Mouse (Mus musculus): ENCODE data around the gene Wapl.

Wapl gene

DNA sequence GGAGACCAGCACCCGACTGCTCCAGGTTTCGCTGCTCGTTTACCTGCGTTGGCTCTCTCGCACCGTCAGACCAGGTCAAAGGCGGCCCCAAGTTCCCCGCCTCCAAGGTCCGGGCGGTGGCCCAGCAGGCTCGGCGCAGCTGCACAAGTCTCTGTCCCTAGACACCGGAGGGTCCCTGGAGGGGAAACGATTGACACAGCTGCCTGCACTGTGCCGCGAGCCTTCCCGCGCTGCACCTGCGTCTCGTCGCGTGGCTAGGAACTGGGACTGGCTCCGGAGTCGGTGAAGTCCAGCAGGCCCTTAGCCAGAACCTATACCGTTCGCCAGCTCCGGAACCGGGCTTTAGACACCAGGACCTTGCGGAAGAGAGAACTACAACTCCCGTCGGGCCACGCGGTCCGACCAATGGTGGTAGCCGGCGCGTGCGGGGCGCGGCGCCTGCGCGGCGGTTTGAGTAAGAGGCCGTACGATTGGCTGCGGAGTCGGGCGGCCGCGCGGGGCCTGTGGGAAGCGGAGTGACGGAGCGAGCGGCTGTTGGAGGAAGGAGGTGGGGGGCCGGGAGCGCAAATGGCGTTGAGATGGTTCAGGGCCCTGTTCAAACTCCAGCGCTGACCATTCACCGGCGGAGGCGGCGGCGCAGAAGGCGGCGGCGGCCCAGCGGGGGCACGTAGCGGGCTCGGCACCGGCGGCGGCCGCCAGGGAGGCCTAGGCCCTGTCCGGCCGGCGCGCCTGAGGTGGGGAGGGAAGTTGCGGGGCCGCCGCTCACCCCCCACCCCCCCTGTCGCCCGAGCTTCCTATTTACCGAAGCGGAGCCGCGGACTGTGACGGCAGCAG lies at the start of gene Wapl:
TSS of gene Wapl (plus strand) at position 534 of the 834 bp plus-strand sequence.
- peak; percentile 99 for DNase-seq

DNA sequence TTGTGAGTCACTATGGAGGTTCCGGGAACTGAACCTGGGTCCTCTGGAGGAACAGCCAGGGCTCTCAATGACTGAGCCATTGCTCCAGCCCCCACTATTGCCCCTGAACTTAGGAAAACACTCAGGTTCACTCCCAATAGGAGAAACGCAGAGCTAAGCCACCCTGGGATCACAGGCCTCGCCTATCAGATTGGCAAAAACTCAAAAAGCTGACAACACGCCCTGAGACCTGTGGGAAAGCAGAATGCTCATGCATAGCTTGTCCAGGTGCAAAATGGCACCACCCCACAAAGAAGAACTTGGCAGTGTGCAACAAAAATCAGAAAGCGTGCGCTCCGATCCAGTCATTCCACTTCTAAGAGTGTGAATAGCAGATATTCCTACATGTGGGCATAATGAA lies 46.9 kb upstream of the Wapl start:
- no peak for DNase-seq

DNA sequence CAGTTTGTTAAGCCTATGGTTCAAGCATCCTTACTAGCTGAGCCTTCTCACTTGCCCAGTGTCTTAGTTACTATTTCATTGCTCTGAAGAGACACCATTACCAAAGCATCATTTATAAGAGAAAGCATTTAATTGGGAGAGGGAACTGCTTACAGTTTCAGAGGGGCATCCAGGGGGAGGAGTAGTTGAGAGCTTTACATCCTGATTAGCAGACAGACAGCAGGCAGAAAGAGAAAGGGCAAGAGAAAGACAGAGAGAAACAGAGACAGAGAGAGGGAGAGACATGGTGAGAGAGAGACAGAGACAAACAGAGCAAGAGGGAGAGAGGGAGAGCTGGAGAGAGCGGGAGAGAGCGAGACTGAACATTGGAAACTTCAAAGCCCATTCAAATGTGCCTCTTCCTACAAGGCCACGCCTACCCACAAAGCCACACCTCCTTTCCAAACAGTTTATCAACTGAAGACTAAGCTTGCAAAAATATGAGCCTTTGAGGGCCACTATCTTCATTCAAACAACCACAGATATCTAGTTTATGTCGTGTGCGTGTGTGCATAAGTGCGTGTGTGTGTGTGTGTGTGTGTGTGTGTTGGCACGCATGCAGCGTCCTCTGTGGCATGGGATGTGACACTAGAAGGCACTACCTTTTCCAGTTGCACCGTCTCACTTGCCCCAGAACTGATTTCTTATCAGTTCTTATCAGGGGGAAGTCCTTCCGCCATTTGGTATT lies 40.8 kb upstream of the Wapl start:
- DNase-seq: no peak

DNA sequence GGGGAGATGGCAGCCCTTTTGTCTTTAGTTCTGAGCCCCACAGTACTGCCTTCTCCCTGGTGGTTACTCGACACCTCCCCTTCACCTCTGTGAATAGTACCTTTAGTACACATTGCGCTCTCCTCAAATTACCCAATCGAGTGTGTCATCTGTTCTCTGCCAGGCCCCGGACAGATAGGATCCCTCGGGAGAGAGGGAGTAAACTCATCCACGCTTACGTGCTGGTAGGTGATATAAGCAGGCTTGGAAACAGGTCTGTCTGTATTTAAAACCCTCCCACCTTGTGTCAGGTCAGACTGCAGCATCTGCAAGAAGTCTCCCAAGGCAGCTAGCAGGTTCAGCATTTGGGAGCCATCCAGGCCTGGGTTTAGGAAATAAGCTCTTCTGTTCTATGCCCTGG lies 38.5 kb upstream of the Wapl start:
- DNase-seq: no peak

- no peak for DNase-seq
Measured at GRCm38 (mm10) chr14:34635721-34636120, 38.0 kb upstream of the Wapl start.

- no peak for DNase-seq
Measured at GRCm38 (mm10) chr14:34644140-34644539, 29.6 kb upstream of the Wapl start.

- no peak for DNase-seq
Measured at GRCm38 (mm10) chr14:34647870-34648475, 25.8 kb upstream of the Wapl start.

GRCm38 (mm10) chr14:34657131-34657530 lies 16.6 kb upstream of the Wapl start:
- DNase-seq: no peak

DNA sequence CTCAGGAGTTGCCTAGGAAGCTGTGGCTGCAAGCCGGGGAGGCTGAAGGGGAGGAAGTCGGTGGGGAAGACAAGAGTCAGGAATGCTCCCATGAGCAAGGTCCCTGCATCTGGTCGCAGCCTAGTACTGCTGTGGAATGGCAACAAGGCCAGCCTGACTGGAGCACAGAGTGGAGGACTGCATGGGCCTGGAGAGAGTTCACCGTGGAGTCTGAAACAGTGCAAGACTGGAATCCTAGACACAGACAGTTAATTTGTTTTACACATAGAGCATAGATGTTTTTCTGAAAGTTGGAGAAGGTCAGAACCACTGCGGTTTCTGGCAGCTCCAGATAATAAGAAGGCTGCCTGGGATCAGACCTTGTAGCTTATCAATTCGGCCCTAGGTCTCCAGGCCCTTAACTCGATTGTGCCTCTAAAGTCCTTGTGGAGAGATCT lies 13.4 kb upstream of the Wapl start:
- DNase-seq: no peak

- DNase-seq: no peak
Measured at GRCm38 (mm10) chr14:34660788-34661591, 12.7 kb upstream of the Wapl start.

DNA sequence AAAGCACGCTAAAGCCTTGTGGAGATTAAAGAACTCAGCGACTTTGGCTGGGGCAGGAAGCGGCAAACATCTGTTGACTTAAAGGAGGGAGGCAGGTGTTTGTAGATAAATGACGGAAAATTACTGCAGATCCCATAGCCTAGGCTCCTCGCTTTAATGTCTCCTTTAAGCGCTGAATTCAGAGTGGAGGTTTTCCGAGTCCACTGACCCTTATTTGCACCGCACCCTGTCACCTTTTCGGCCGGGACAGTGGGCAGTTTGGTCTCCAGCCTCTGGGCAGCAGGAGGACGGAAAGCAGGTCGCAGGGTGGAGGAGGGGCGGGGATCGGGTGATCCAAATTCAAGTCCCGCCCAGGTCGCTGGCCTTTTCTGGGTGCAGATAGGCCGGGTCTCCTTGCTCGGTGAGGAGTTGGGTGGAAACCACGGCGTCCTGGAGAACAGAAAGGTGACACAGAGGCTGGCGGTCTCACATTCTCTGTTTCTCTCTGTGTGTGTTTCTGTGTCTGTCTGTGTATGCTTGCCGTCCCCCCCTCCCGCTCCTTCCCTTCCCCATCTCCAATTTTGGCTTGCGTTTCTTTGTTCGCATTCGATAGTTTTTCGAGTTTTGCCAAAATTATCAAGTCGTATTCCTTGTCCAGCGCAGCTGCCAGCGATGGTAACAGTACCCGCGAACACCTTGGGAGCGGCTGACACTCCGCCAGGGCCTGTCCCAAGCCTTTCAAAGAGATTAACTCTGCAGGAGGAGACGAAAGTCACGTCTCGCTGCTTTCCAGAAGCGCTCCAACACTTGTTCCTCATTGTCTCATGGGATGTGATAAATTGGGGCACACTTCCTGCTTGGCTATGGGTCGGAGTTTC lies 11.9 kb upstream of the Wapl start:
- DNase-seq: peak; percentile 84

- DNase-seq: no peak
Measured at GRCm38 (mm10) chr14:34662478-34662826, 11.3 kb upstream of the Wapl start.

GRCm38 (mm10) chr14:34663381-34663780 lies 10.3 kb upstream of the Wapl start:
- DNase-seq: no peak

- no peak for DNase-seq
Measured at GRCm38 (mm10) chr14:34669082-34669481, 4.6 kb upstream of the Wapl start.

GRCm38 (mm10) chr14:34670256-34670655 lies 3.5 kb upstream of the Wapl start:
- DNase-seq: no peak

DNA sequence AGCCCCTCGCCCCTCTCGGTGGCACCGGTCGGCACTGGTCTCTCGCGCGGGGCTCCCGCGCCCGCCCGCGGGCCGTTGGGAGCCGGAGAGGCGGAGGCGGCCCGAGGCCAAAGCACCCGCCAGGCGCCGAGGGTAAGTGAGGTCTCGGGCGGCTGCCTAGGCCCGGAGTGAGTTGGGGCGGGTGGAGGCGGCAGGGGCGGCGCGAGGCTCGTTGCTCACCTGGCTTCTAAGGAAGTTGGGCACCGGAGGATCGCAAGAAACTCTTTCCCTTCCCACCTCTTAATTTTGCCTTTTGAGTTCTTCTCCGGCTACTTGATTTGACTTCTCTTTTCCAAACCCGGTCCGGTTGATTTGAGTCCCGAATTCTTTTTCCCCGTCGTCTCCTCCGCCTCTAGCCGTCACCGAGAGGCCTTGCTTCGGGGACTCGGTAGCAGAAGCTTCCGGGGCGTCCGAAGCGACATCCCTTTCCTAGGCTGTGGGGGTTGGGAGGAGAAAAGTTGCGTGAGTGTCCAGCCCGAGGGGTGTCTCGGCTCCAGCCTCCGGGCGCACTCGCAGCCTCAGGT lies 582 bp downstream of the Wapl start:
- peak; percentile 57 for DNase-seq

- no peak for DNase-seq
Measured at GRCm38 (mm10) chr14:34674932-34675331, 1.2 kb downstream of the Wapl start.

DNA sequence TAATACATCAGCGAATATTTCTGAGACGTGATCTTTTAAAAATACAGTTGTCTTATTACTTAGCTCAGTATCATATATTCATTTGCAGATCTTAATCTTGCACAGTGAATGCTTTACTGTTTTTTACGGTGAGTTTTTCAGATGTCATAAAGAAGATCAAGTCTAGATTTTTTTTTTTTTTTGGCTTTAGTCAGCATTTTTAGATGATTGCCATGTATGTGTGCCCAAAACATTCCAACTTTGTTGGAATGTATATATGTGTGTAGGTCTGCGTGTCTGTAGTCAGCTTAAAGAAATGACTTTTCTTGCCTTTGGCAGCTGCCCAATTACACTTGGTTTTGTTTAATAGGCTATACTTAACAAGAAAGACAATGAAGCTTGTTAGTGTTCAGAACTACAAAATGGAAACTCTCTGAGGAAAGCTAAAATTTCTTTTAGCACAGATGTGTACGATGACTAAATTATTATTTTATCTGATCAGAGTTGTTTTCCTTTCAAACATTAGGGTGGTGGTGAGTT lies 1.7 kb downstream of the Wapl start:
- no peak for DNase-seq

- no peak for DNase-seq
Measured at GRCm38 (mm10) chr14:34680815-34681214, 7.1 kb downstream of the Wapl start.

- no peak for DNase-seq
Measured at GRCm38 (mm10) chr14:34684989-34685388, 11.3 kb downstream of the Wapl start.

GRCm38 (mm10) chr14:34693970-34694369 lies 20.2 kb downstream of the Wapl start:
- DNase-seq: no peak
